Mouse (Mus musculus) embryo, embryonic 9.5 days (tissue): ENCODE results near the gene Copg2.

ENCODE experiments used
- DNase-seq: peaks from one replicate; pipeline ENCODE4 v3.0.0-alpha.2; 2017; ENCODE audit errors: extremely low spot score

The Copg2 gene

DNA sequence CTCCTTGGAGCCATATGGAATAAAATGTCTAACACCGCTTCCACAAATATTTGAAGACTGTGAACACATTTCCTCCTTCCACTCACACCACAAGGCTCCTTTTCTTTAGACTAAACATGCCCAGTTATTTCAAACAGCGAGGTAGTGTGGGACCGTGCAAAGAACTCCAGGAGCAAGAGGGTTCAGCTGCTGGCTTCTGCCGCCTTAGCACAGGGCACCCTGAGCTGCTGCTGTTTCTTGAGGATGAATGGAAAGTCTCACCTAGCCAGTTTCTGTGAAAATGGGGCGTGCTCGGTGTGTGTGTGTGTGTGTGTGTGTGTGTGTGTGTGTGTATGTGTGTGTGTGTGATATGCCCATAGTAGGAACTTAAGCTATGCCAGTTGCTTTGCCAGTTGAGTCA, 162.1 kb downstream of the Copg2 start:
- no peak for DNase-seq

- DNase-seq: no peak
Measured at GRCm38 (mm10) chr6:30732571-30733130, 163.9 kb downstream of the Copg2 start.

GRCm38 (mm10) chr6:30730301-30730971, 166.2 kb downstream of the Copg2 start:
- DNase-seq: no peak

- no peak for DNase-seq
Measured at GRCm38 (mm10) chr6:30723331-30723730, 173.3 kb downstream of the Copg2 start, which contains the start of gene Mest. Gene Mest, plus strand, starts transcription at chr6:30723547.

GRCm38 (mm10) chr6:30722385-30723164, 174.0 kb downstream of the Copg2 start:
- no peak for DNase-seq

DNA sequence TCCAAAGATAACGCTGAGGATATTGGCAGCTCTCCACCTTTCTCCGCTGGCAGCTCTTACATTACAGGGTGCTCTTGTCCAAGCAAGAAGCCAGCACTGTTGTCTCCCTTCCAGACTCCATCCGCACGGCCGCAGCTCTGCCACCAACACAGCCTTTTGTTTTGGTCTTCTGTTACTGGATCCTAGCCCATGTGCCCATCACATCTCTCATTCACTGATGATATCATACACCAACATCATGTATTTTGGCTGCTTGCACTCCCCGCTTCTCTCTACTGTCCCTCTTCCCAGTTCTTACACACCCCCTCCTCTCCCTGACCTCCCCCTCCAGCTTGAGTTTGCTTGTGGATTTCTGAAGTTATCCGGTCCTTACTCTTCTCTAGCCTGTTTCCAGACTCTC, 179.8 kb downstream of the Copg2 start:
- DNase-seq: no peak

- no peak for DNase-seq
Measured at GRCm38 (mm10) chr6:30714891-30715471, 181.6 kb downstream of the Copg2 start.

DNA sequence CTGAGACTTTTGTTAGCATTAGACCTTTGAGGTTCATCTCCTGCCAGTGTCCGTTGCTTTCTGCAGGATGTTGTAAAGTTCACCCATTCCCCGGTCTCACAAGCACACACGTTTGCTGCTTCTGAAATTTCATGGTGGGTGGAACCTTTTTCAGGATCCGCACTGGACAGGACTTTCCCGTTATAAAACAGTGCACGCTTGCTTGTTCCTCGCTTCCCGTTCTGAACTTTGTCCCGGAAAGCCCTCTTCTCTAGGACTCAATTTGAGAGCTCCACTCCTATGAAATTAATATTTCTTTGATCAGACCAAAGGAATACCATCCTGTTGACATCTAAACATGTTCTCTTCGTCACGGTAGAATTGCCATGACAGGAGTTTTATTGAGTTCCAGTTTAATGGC, 182.7 kb downstream of the Copg2 start:
- DNase-seq: no peak

DNA sequence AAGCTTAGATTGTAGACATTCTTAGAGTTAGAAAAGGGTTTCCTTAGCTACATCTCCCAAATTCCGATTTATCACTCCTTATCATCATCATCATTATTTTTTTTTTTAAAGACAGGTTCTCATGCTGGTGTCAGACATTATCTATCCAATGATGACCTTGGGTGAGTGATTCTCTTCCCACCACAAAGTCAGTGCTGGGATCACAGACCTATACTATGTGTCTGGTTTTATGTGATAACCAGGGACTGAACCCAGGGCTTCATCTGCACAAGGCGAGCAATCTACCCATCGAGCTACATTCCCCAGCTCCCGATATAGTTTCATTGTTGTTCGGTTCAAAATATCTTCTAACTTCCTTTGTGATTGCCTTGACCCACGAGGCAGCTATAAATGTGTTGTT, 183.1 kb downstream of the Copg2 start:
- DNase-seq: no peak

GRCm38 (mm10) chr6:30712484-30712883, 184.1 kb downstream of the Copg2 start:
- no peak for DNase-seq

DNA sequence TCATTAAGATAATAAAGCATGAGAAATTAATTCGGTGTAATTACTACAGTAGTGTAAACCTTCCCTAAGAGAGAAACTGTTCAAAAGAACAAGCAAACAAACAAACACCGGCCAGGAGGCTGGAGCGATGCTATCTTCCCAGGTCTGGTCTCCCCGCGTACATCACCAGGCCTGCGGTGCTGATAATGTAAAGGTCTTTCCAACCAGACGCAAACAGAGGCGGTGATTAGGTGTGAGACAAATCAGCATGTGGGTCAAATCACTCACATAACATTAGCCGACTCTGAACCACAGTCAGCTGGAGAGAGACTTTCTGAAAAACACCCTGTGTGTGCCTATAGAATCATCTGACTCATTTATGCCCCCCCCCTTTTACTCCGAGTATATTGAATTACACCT, 185.2 kb downstream of the Copg2 start:
- DNase-seq: no peak

DNA sequence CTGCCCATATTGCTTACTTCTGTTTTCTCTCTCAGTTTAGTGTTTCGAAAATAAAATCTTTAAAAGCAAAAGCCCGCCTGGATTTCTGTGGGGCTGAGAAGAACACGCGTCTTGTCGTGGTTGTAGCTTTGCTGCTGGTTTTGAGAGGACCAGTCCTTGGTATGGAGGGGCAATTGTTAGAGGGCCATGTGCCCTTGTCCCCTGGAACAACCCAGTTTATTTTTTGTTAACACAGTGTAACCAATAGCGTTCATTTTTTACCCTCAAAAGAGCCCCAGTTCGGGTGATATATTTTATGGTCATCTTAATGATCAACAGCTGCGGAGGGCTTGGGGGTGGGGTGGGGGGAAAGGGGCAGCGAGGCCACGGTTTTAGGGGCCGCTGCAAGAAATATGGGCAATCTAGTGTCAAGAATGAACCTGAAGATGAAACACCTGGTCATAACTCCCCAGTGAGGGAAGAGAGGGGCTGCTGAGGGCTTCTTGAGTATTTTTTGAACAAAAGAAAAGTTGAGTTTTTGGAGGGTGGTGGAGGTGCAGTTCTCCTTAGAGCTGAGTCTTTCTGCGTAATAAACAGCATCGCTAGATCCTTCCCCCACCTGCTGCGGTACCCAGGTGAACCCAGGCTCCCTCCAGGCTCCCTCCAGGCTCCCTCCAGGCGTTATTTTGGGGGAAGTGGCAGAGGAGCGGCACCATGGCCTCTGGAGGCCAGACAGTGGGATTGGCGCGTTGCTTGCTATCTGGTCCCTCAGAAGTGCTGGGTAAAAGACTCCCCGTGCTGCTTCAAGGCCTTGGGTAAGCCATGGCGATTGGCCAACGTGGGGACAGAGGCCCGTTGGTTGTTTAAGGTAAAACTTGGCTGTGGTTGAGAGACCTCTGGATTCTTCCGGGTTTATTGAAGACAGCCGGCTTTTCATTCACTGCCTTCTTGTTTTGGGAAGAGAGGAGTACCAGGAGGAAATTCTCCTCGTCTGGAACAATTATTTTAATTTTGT, 185.9 kb downstream of the Copg2 start:
- no peak for DNase-seq

GRCm38 (mm10) chr6:30709115-30709514, 187.5 kb downstream of the Copg2 start:
- DNase-seq: no peak

GRCm38 (mm10) chr6:30703977-30704602, 192.5 kb downstream of the Copg2 start:
- no peak for DNase-seq

DNA sequence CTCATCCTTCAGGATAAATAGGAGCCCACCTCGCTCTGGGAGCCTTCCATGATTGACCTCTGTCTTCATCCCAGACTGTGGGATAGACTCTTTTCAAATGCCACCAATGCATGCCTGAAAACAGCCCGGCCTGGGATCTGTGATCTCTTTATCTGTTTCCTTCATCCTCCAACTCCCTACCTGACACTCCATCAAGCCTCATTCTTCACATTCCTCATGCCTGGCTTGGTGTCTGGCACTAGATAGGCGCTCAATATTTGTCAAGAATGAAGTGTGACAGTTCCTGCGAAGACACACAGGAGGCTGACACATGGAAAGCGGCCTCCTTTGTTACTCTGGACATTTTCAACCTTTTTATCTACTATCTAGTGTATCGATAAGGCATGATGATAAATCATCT, 193.1 kb downstream of the Copg2 start:
- DNase-seq: no peak

DNA sequence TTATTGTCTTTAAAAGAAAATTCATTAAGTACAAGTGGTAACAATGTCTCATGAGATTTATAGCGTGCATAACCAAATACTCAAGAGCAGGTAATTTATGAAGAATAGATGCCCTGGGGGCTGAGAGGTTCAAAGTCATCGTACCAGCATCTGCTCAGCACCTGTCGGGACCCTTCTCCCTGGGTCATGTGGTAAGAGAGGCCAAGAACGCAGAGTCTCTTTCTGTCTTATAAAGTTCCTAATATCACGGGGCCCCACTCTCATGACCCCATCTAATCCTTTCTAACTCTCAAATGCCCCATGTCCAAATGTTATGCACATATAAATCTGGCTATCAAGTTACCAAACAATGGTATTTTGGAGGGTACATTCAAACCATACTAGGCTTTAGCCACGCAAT, 193.7 kb downstream of the Copg2 start:
- DNase-seq: no peak

DNA sequence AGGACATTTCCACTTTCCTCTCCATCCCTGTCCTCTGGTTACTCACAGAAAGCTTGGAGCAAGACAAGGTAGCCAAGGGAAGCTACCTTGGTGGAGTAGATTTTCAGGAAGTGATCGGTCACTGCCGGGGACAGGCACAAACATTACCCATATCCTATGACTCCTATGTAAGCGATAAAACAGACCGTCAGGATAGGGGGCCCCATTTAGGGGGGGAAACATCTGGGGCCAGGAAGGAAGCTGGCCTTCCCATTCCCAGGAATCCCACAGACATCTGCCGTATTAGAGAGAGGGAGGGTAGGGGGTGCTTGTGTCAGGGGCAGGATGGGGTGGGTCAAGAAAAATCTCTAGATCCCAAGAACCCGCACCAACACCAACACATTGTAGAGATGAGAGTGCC, 196.4 kb downstream of the Copg2 start:
- DNase-seq: no peak

- no peak for DNase-seq
Measured at GRCm38 (mm10) chr6:30698036-30698435, 198.6 kb downstream of the Copg2 start.
